Mouse (Mus musculus) CD4-positive, CD25-positive, alpha-beta regulatory T cell, adult 4 months (primary cell): ENCODE results near the gene Hectd4. TPM values are rescaled to one million over a fixed set of nuclear protein-coding genes. Genes with fewer than 3 reads are reported as not detected.
"Not testable (repeated sequence)": the region's sequence is repeated elsewhere in the genome, so short reads cannot be mapped to it uniquely, and the experiment has no call there.

Experiments
- ATAC-seq: one replicate; pipeline ENCODE4 v1.8.0; 2017
- polyA plus RNA-seq, 2 experiments: library from polyadenylated mRNA; unstranded; fragments of 100-300 nt; shearing (Covaris generic); gene quantifications; one replicate each; pipeline ENCODE4 v1.2.1; 2017

The Hectd4 gene
- polyA plus RNA-seq, 2 experiments from 2014 or later, result 8.8 to 9.8 TPM

- ATAC-seq, result no peak
Measured at GRCm38 (mm10) chr5:121206984-121207383, 13.0 kb upstream of the Hectd4 start.

GRCm38 (mm10) chr5:121209755-121210600 is 10.0 kb upstream of the Hectd4 start:
- no peak for ATAC-seq

- no peak for ATAC-seq
Measured at GRCm38 (mm10) chr5:121210601-121210924, 9.5 kb upstream of the Hectd4 start.

GRCm38 (mm10) chr5:121212108-121212507 is 7.9 kb upstream of the Hectd4 start:
- ATAC-seq, result no peak

- no peak for ATAC-seq
Measured at GRCm38 (mm10) chr5:121214707-121215106, 5.3 kb upstream of the Hectd4 start.

GRCm38 (mm10) chr5:121215380-121216125 is 4.5 kb upstream of the Hectd4 start:
- ATAC-seq, result peak; percentile 32

- no peak for ATAC-seq
Measured at GRCm38 (mm10) chr5:121216126-121216446, 3.9 kb upstream of the Hectd4 start.

GRCm38 (mm10) chr5:121216584-121217312 is 3.3 kb upstream of the Hectd4 start:
- not testable (repeated sequence) for ATAC-seq

- ATAC-seq, result no peak
Measured at GRCm38 (mm10) chr5:121217313-121217634, 2.7 kb upstream of the Hectd4 start.

GRCm38 (mm10) chr5:121219190-121219589 is 829 bp upstream of the Hectd4 start:
- ATAC-seq, result no peak

GRCm38 (mm10) chr5:121220732-121221301 is 798 bp downstream of the Hectd4 start:
- ATAC-seq, result peak; percentile 49

GRCm38 (mm10) chr5:121221328-121221850 is 1.4 kb downstream of the Hectd4 start:
- no peak for ATAC-seq

- ATAC-seq, result not testable (repeated sequence)
Measured at GRCm38 (mm10) chr5:121224020-121224419, 4.0 kb downstream of the Hectd4 start.

GRCm38 (mm10) chr5:121224856-121225255 is 4.8 kb downstream of the Hectd4 start:
- no peak for ATAC-seq

GRCm38 (mm10) chr5:121225854-121226253 is 5.8 kb downstream of the Hectd4 start:
- ATAC-seq, result no peak

GRCm38 (mm10) chr5:121226406-121226805 is 6.4 kb downstream of the Hectd4 start:
- ATAC-seq, result no peak

- ATAC-seq, result peak; percentile 48
Measured at GRCm38 (mm10) chr5:121226845-121227244, 6.8 kb downstream of the Hectd4 start.

GRCm38 (mm10) chr5:121227330-121227729 is 7.3 kb downstream of the Hectd4 start:
- peak; percentile 51 for ATAC-seq

- peak; percentile 27 for ATAC-seq
Measured at GRCm38 (mm10) chr5:121229182-121229581, 9.2 kb downstream of the Hectd4 start.

GRCm38 (mm10) chr5:121230811-121231210 is 10.8 kb downstream of the Hectd4 start:
- ATAC-seq, result peak; percentile 41

GRCm38 (mm10) chr5:121232789-121233188 is 12.8 kb downstream of the Hectd4 start:
- ATAC-seq, result no peak

GRCm38 (mm10) chr5:121233726-121234125 is 13.7 kb downstream of the Hectd4 start:
- no peak for ATAC-seq

GRCm38 (mm10) chr5:121236171-121236570 is 16.2 kb downstream of the Hectd4 start:
- no peak for ATAC-seq
